Mouse (Mus musculus): Measurements from ENCODE around the gene Gm39115. TPM values are rescaled to one million over a fixed set of nuclear protein-coding genes. Genes with fewer than 3 reads are reported as not detected.

The Gm39115 gene
- polyA plus RNA-seq, 1 experiment from 2014 or later, result not detected

GRCm38 (mm10) chr7:142094301-142095143 is 41.3 kb downstream of the Gm39115 start:
- Histone ChIP-seq H3K27me3 (replicated peaks) (peaks cover 57% of the 10 kb centered on the region), H3K27ac (peak overlapping the region; percentile 44; the same call in 1 of the 2 replicates), H3K4me3 (replicated peaks) (peak overlapping the region; percentile 70), H3K9me3 (no peaks in the 10 kb centered on the region), H3K4me1 (peaks cover 18% of the 10 kb centered on the region), H3K36me3 (no peaks in the 10 kb centered on the region), H3K4me2 (peak overlapping the region; percentile 99), H3K9ac (peak overlapping the region; percentile 73)
- WGBS, result under 1% methylated on average over 88 of the region's 89 CpGs
- peak; percentile 19 for ATAC-seq (ENCODE audit: insufficient read depth, low FRiP score, low read depth)

GRCm38 (mm10) chr7:142093696-142094240 is 42.1 kb downstream of the Gm39115 start:
- H3K9ac ChIP-seq, result peak overlapping the region; percentile 73; the same call in 1 of the 2 replicates
- ATAC-seq (ENCODE audit: insufficient read depth, low FRiP score, low read depth), result no peak
- peak overlapping the region; percentile 99 for H3K4me2 ChIP-seq
- peak overlapping the region; percentile 70 for H3K4me3 ChIP-seq (replicated peaks)
- no peaks in the 10 kb centered on the region for H3K36me3 ChIP-seq
- H3K9me3 ChIP-seq, result no peaks in the 10 kb centered on the region
- 29% methylated on average over 6 of the region's 6 CpGs for WGBS
- peaks cover 57% of the 10 kb centered on the region for H3K27me3 ChIP-seq (replicated peaks)
- peaks cover 25% of the 10 kb centered on the region for H3K4me1 ChIP-seq
- no peak overlapping the region for H3K27ac ChIP-seq

- H3K27ac ChIP-seq, result no peak overlapping the region
- no peaks in the 10 kb centered on the region for H3K9me3 ChIP-seq
- no peaks in the 10 kb centered on the region for H3K36me3 ChIP-seq
- H3K27me3 ChIP-seq (replicated peaks), result peaks cover 57% of the 10 kb centered on the region
- WGBS, result 51% methylated on average over 1 of the region's 1 CpGs
- ATAC-seq (ENCODE audit: insufficient read depth, low FRiP score, low read depth), result no peak
- H3K4me2 ChIP-seq, result no peak overlapping the region
- no peak overlapping the region for H3K9ac ChIP-seq
- H3K4me1 ChIP-seq, result peaks cover 30% of the 10 kb centered on the region
- H3K4me3 ChIP-seq (replicated peaks), result no peak overlapping the region
Observed at GRCm38 (mm10) chr7:142092991-142093390, 42.8 kb downstream of the Gm39115 start.

- no peak for ATAC-seq (ENCODE audit: insufficient read depth, low FRiP score, low read depth)
Observed at GRCm38 (mm10) chr7:142091848-142092247, 44.0 kb downstream of the Gm39115 start.

GRCm38 (mm10) chr7:142089648-142090447 is 46.0 kb downstream of the Gm39115 start:
- H3K9me3 ChIP-seq, result no peaks in the 10 kb centered on the region
- ATAC-seq (ENCODE audit: insufficient read depth, low FRiP score, low read depth), result no peak
- H3K4me1 ChIP-seq, result peaks cover 25% of the 10 kb centered on the region
- peaks cover 35% of the 10 kb centered on the region for H3K27me3 ChIP-seq (replicated peaks)
- 61% methylated on average over 17 of the region's 17 CpGs for WGBS
- H3K27ac ChIP-seq, result no peak overlapping the region
- H3K36me3 ChIP-seq, result no peaks in the 10 kb centered on the region
- no peak overlapping the region for H3K9ac ChIP-seq
- H3K4me3 ChIP-seq (replicated peaks), result no peak overlapping the region
- no peak overlapping the region for H3K4me2 ChIP-seq

More at GRCm38 (mm10) chr7:142091848-142092247, 44.0 kb downstream of the Gm39115 start:
- 6% methylated on average over 4 of the region's 4 CpGs for WGBS
- Histone ChIP-seq H3K27me3 (replicated peaks) (peaks cover 51% of the 10 kb centered on the region), H3K9me3 (no peaks in the 10 kb centered on the region), H3K9ac (no peak overlapping the region), H3K4me3 (replicated peaks) (no peak overlapping the region), H3K27ac (no peak overlapping the region), H3K4me1 (peaks cover 30% of the 10 kb centered on the region), H3K36me3 (no peaks in the 10 kb centered on the region), H3K4me2 (no peak overlapping the region)

GRCm38 (mm10) chr7:142088886-142089285 is 46.9 kb downstream of the Gm39115 start:
- peak; percentile 48; the same call in 1 of the 2 replicates for ATAC-seq (ENCODE audit: insufficient read depth, low FRiP score, low read depth)

GRCm38 (mm10) chr7:142087069-142087652 is 48.7 kb downstream of the Gm39115 start:
- no peak overlapping the region for H3K4me2 ChIP-seq
- no peaks in the 10 kb centered on the region for H3K36me3 ChIP-seq
- H3K4me1 ChIP-seq, result peaks cover 27% of the 10 kb centered on the region
- H3K27me3 ChIP-seq (replicated peaks), result peaks cover 36% of the 10 kb centered on the region
- no peak overlapping the region for H3K4me3 ChIP-seq (replicated peaks)
- H3K9ac ChIP-seq, result no peak overlapping the region
- no peaks in the 10 kb centered on the region for H3K9me3 ChIP-seq
- ATAC-seq (ENCODE audit: insufficient read depth, low FRiP score, low read depth), result peak; percentile 91
- 82% methylated on average over 1 of the region's 1 CpGs for WGBS
- H3K27ac ChIP-seq, result no peak overlapping the region

More at GRCm38 (mm10) chr7:142088886-142089285, 46.9 kb downstream of the Gm39115 start:
- Histone ChIP-seq H3K36me3 (no peaks in the 10 kb centered on the region), H3K9ac (no peak overlapping the region), H3K27me3 (replicated peaks) (peaks cover 33% of the 10 kb centered on the region), H3K4me3 (replicated peaks) (no peak overlapping the region), H3K4me1 (peaks cover 24% of the 10 kb centered on the region), H3K27ac (no peak overlapping the region), H3K4me2 (no peak overlapping the region), H3K9me3 (no peaks in the 10 kb centered on the region)
- WGBS, result 10% methylated on average over 5 of the region's 5 CpGs

- no peaks in the 10 kb centered on the region for H3K9me3 ChIP-seq
- H3K36me3 ChIP-seq, result no peaks in the 10 kb centered on the region
- no peak overlapping the region for H3K27ac ChIP-seq
- WGBS, result 73% methylated on average over 4 of the region's 4 CpGs
- H3K9ac ChIP-seq, result no peak overlapping the region
- no peak overlapping the region for H3K4me2 ChIP-seq
- peaks cover 32% of the 10 kb centered on the region for H3K4me1 ChIP-seq
- peaks cover 34% of the 10 kb centered on the region for H3K27me3 ChIP-seq (replicated peaks)
- no peak overlapping the region for H3K4me3 ChIP-seq (replicated peaks)
- no peak for ATAC-seq (ENCODE audit: insufficient read depth, low FRiP score, low read depth)
Observed at GRCm38 (mm10) chr7:142086159-142086905, 49.5 kb downstream of the Gm39115 start.

Other genes starting within 250 kb of the Gm39115 start
- gene Tollip, start 217.5 kb downstream of the Gm39115 start, polyA plus RNA-seq (2015; fragmentation: Nextera tagmentation; extraction: Ambion mirVana), result 43.0 and 48.1 TPM in 2 replicates
- 1.6 and 2.0 TPM in 2 replicates for gene Brsk2, start 186.3 kb downstream of the Gm39115 start, polyA plus RNA-seq (2015; fragmentation: Nextera tagmentation; extraction: Ambion mirVana)
- gene Mob2, start 75.0 kb downstream of the Gm39115 start, polyA plus RNA-seq (2015; fragmentation: Nextera tagmentation; extraction: Ambion mirVana), result 65.2 and 67.8 TPM in 2 replicates
- 5.9 and 7.4 TPM in 2 replicates for gene Dusp8, start 40.2 kb downstream of the Gm39115 start, polyA plus RNA-seq (2015; fragmentation: Nextera tagmentation; extraction: Ambion mirVana)
- not detected in 2 replicates for gene Gm45618, start 15.3 kb downstream of the Gm39115 start, polyA plus RNA-seq (2015; fragmentation: Nextera tagmentation; extraction: Ambion mirVana)
- gene Gm45337, start 8.6 kb upstream of the Gm39115 start, polyA plus RNA-seq (2015; fragmentation: Nextera tagmentation; extraction: Ambion mirVana), result not detected in 2 replicates
- gene Gm29735, start 21.1 kb upstream of the Gm39115 start, polyA plus RNA-seq (2015; fragmentation: Nextera tagmentation; extraction: Ambion mirVana), result not detected in 2 replicates
- not detected in 2 replicates for gene Gm4553, start 29.7 kb upstream of the Gm39115 start, polyA plus RNA-seq (2015; fragmentation: Nextera tagmentation; extraction: Ambion mirVana)
- gene Krtap5-2, start 40.0 kb upstream of the Gm39115 start, polyA plus RNA-seq (2015; fragmentation: Nextera tagmentation; extraction: Ambion mirVana), result not detected in 2 replicates
- gene Gm10153, start 54.4 kb upstream of the Gm39115 start, polyA plus RNA-seq (2015; fragmentation: Nextera tagmentation; extraction: Ambion mirVana), result not detected in 2 replicates
- not detected in 2 replicates for gene Krtap5-3, start 65.3 kb upstream of the Gm39115 start, polyA plus RNA-seq (2015; fragmentation: Nextera tagmentation; extraction: Ambion mirVana)
- gene Gm7579, start 75.8 kb upstream of the Gm39115 start, polyA plus RNA-seq (2015; fragmentation: Nextera tagmentation; extraction: Ambion mirVana), result not detected in 2 replicates
- not detected in 2 replicates for gene Krtap5-5, start 93.9 kb upstream of the Gm39115 start, polyA plus RNA-seq (2015; fragmentation: Nextera tagmentation; extraction: Ambion mirVana)
- gene Gm40460, start 105.0 kb upstream of the Gm39115 start, polyA plus RNA-seq (2015; fragmentation: Nextera tagmentation; extraction: Ambion mirVana), result not detected in 2 replicates
- not detected in 2 replicates for gene Gm2431, start 122.3 kb upstream of the Gm39115 start, polyA plus RNA-seq (2015; fragmentation: Nextera tagmentation; extraction: Ambion mirVana)
- gene Gm4559, start 138.3 kb upstream of the Gm39115 start, polyA plus RNA-seq (2015; fragmentation: Nextera tagmentation; extraction: Ambion mirVana), result not detected in 2 replicates
- not detected in 2 replicates for gene Krtap5-1, start 161.1 kb upstream of the Gm39115 start, polyA plus RNA-seq (2015; fragmentation: Nextera tagmentation; extraction: Ambion mirVana)
- gene Krtap5-4, start 167.5 kb upstream of the Gm39115 start, polyA plus RNA-seq (2015; fragmentation: Nextera tagmentation; extraction: Ambion mirVana), result not detected in 2 replicates
- gene Ifitm10, start 237.7 kb upstream of the Gm39115 start, polyA plus RNA-seq (2015; fragmentation: Nextera tagmentation; extraction: Ambion mirVana), result 1.7 and 2.8 TPM in 2 replicates
- gene Gm49369, start 246.6 kb upstream of the Gm39115 start, polyA plus RNA-seq (2015; fragmentation: Nextera tagmentation; extraction: Ambion mirVana), result 0.58 TPM in 1 of 2 replicates, not detected in the other

All from stomach, embryonic 15.5 days (tissue).